Comparison of ENCODE assay signal across 22 mouse cellular contexts in genomic region chr16:93709217-93709616, GRCm38 (mm10). TPM values are rescaled to one million over a fixed set of nuclear protein-coding genes. Genes with fewer than 3 reads are reported as not detected.
A peak's percentile ranks its signal among the peaks of the same experiment; 100 is the strongest.
DNase-seq lines count a peak whose midpoint lies in the region; ATAC-seq lines count a peak whose summit lies in the region.
"Had no signal": no experiment of that assay in that cellular context is flagged by ENCODE, and none has a peak within 500 bp of the region (broad histone marks: within the 10 kb centered on the region; RNA-seq: fewer than 3 reads in every experiment).

No protein-coding gene starts in this region.

- H3K4me2 ChIP-seq in kidney, embryonic 15.5 days = no peak overlapping the region
- no peak overlapping the region for H3K4me2 ChIP-seq in midbrain, embryonic 11.5 days
- no peak overlapping the region for H3K4me2 ChIP-seq in midbrain, embryonic 14.5 days (ENCODE audit: low read length)
- H3K4me2 ChIP-seq: embryonic facial prominence, embryonic 12.5 days; forebrain, embryonic 12.5 days had no signal

- H3K9me3 ChIP-seq in kidney, embryonic 15.5 days (replicated peaks) = no peaks in the 10 kb centered on the region
- no peaks in the 10 kb centered on the region for H3K9me3 ChIP-seq in midbrain, embryonic 11.5 days (ENCODE audit: control insufficient read depth, low read length)
- no peaks in the 10 kb centered on the region for H3K9me3 ChIP-seq in midbrain, embryonic 14.5 days (ENCODE audit: control insufficient read depth, low read length)
- H3K9me3 ChIP-seq: embryonic facial prominence, embryonic 10.5 days; embryonic facial prominence, embryonic 12.5 days; forebrain, embryonic 12.5 days had no signal

- H3K9ac ChIP-seq in kidney, embryonic 15.5 days = no peak overlapping the region
- H3K9ac ChIP-seq in midbrain, embryonic 11.5 days (ENCODE audit: low read length) = no peak overlapping the region
- H3K9ac ChIP-seq in midbrain, embryonic 14.5 days (replicated peaks; ENCODE audit: low read length) = no peak overlapping the region
- H3K9ac ChIP-seq: embryonic facial prominence, embryonic 12.5 days; forebrain, embryonic 12.5 days had no signal

- H3K27me3 ChIP-seq in kidney, embryonic 15.5 days = peaks cover 12% of the 10 kb centered on the region
- H3K27me3 ChIP-seq in midbrain, embryonic 11.5 days (ENCODE audit: control insufficient read depth, insufficient read depth, low read length) = peaks cover 16% of the 10 kb centered on the region
- H3K27me3 ChIP-seq in midbrain, embryonic 14.5 days (ENCODE audit: control insufficient read depth, insufficient read depth, low read length) = peaks cover 10% of the 10 kb centered on the region

- DNase-seq in cerebellum, adult 11 months = peak; percentile 7
- no peak for DNase-seq in cerebellum, postnatal 10 days
- DNase-seq in kidney, postnatal 25 days = no peak
- DNase-seq in midbrain, embryonic 11.5 days (ENCODE audit: low spot score, missing footprints) = peak; percentile 78
- no peak for DNase-seq in midbrain, embryonic 14.5 days
- DNase-seq in ovary, postnatal 36 days (ENCODE audit: low spot score) = no peak
- DNase-seq: adrenal gland, adult 8-10 months; adrenal gland, postnatal 14 days; adrenal gland, postnatal 36 days; B cell, adult 2 months; cerebellum, adult 18-20 months; cerebellum, postnatal 25 days had no signal

- 74% methylated on average over 1 of the region's 1 CpGs for WGBS in kidney, embryonic 15.5 days
- WGBS in midbrain, embryonic 11.5 days = 83% methylated on average over 1 of the region's 1 CpGs
- WGBS in midbrain, embryonic 14.5 days = 86% methylated on average over 1 of the region's 1 CpGs

- no peak for ATAC-seq in kidney, embryonic 15.5 days (replicated peaks; ENCODE audit: low FRiP score)
- no peak for ATAC-seq in midbrain, embryonic 11.5 days (ENCODE audit: low FRiP score)
- no peak for ATAC-seq in midbrain, embryonic 14.5 days (ENCODE audit: low FRiP score, low TSS enrichment)
- ATAC-seq: activated CD4-positive, CD25-positive, alpha-beta regulatory T cell, adult 4 months; CD4-positive, CD25-positive, alpha-beta regulatory T cell, adult 4 months; forebrain, embryonic 14.5 days; forebrain, embryonic 16.5 days had no signal

- H3K27ac ChIP-seq in kidney, embryonic 15.5 days = 0 out of 2 replicates have a peak overlapping the region, but pooled peaks have one; percentile 41
- H3K27ac ChIP-seq in midbrain, embryonic 11.5 days (ENCODE audit: low read depth, low read length) = no peak overlapping the region
- H3K27ac ChIP-seq in midbrain, embryonic 14.5 days (replicated peaks; ENCODE audit: low read depth, low read length) = no peak overlapping the region
- H3K27ac ChIP-seq: embryonic facial prominence, embryonic 10.5 days; embryonic facial prominence, embryonic 12.5 days; forebrain, embryonic 10.5 days; forebrain, embryonic 12.5 days had no signal

- peaks cover 11% of the 10 kb centered on the region for H3K4me1 ChIP-seq in kidney, embryonic 15.5 days
- H3K4me1 ChIP-seq in midbrain, embryonic 11.5 days (ENCODE audit: control insufficient read depth, insufficient read depth, low read length) = peaks cover 5% of the 10 kb centered on the region; the same call in 1 of the 2 replicates
- peaks cover 5% of the 10 kb centered on the region; the same call in 1 of the 2 replicates for H3K4me1 ChIP-seq in midbrain, embryonic 14.5 days (ENCODE audit: control insufficient read depth, insufficient read depth, low read length)
- H3K4me1 ChIP-seq: embryonic facial prominence, embryonic 12.5 days had no signal

- no peak overlapping the region for H3K4me3 ChIP-seq in kidney, embryonic 15.5 days (replicated peaks)
- no peak overlapping the region for H3K4me3 ChIP-seq in midbrain, embryonic 11.5 days (ENCODE audit: low read depth, low read length)
- H3K4me3 ChIP-seq in midbrain, embryonic 14.5 days (replicated peaks; ENCODE audit: low read depth, low read length) = no peak overlapping the region
- H3K4me3 ChIP-seq: embryonic facial prominence, embryonic 10.5 days; embryonic facial prominence, embryonic 12.5 days; erythroblast, embryonic 14.5 days; forebrain, embryonic 10.5 days; forebrain, embryonic 12.5 days had no signal

- no peaks in the 10 kb centered on the region for H3K36me3 ChIP-seq in kidney, embryonic 15.5 days
- H3K36me3 ChIP-seq in midbrain, embryonic 11.5 days (ENCODE audit: control insufficient read depth, insufficient read depth, low read length) = no peaks in the 10 kb centered on the region
- no peaks in the 10 kb centered on the region for H3K36me3 ChIP-seq in midbrain, embryonic 14.5 days (ENCODE audit: control insufficient read depth, insufficient read depth, low read length)
- H3K36me3 ChIP-seq: embryonic facial prominence, embryonic 10.5 days; embryonic facial prominence, embryonic 12.5 days; forebrain, embryonic 10.5 days; forebrain, embryonic 12.5 days had no signal

RNA-seq across cellular contexts. Expression of gene Dop1b, which starts 2.5 kb away (rescaled TPM):
- polyA plus RNA-seq in kidney, embryonic 15.5 days (2015; fragmentation: Nextera tagmentation; extraction: Ambion mirVana) = 20.0 and 24.2 TPM in 2 replicates
- polyA plus RNA-seq in midbrain, embryonic 11.5 days (2014; fragmentation: Nextera tagmentation; extraction: Ambion mirVana) = 11.7 and 12.7 TPM in 2 replicates
- polyA plus RNA-seq in midbrain, embryonic 14.5 days (2014; fragmentation: Nextera tagmentation; extraction: Ambion mirVana) = 36.5 and 40.3 TPM in 2 replicates

RNA-seq across cellular contexts. Expression of gene Cbr3, which starts 26.2 kb away (rescaled TPM):
- polyA plus RNA-seq in kidney, embryonic 15.5 days (2015; fragmentation: Nextera tagmentation; extraction: Ambion mirVana) = 4.8 and 6.9 TPM in 2 replicates
- 0.72 and 1.1 TPM in 2 replicates for polyA plus RNA-seq in midbrain, embryonic 11.5 days (2014; fragmentation: Nextera tagmentation; extraction: Ambion mirVana)
- polyA plus RNA-seq in midbrain, embryonic 14.5 days (2014; fragmentation: Nextera tagmentation; extraction: Ambion mirVana) = 0.93 and 1.1 TPM in 2 replicates
- polyA plus RNA-seq: activated CD4-positive, CD25-positive, alpha-beta regulatory T cell, adult 4 months; CD4-positive, CD25-positive, alpha-beta regulatory T cell, adult 4 months; erythroblast, embryonic 14.5 days had no signal

Comparison
In these comparisons a context has a peak if more than half of its experiments do, and no peak if none do; other contexts are left out.
1. DNase-seq: peak in cerebellum, adult 11 months (single experiment) and midbrain, embryonic 11.5 days (single experiment); none in cerebellum, postnatal 10 days (0 of 2), kidney, postnatal 25 days (0 of 2), midbrain, embryonic 14.5 days (single experiment) and ovary, postnatal 36 days (single experiment).